Mouse (Mus musculus): ENCODE measurements around the gene Cckbr. TPM values are rescaled to one million over a fixed set of nuclear protein-coding genes. Genes with fewer than 3 reads are reported as not detected.

Cckbr gene
- polyA plus RNA-seq, 1 experiment: not detected

DNA sequence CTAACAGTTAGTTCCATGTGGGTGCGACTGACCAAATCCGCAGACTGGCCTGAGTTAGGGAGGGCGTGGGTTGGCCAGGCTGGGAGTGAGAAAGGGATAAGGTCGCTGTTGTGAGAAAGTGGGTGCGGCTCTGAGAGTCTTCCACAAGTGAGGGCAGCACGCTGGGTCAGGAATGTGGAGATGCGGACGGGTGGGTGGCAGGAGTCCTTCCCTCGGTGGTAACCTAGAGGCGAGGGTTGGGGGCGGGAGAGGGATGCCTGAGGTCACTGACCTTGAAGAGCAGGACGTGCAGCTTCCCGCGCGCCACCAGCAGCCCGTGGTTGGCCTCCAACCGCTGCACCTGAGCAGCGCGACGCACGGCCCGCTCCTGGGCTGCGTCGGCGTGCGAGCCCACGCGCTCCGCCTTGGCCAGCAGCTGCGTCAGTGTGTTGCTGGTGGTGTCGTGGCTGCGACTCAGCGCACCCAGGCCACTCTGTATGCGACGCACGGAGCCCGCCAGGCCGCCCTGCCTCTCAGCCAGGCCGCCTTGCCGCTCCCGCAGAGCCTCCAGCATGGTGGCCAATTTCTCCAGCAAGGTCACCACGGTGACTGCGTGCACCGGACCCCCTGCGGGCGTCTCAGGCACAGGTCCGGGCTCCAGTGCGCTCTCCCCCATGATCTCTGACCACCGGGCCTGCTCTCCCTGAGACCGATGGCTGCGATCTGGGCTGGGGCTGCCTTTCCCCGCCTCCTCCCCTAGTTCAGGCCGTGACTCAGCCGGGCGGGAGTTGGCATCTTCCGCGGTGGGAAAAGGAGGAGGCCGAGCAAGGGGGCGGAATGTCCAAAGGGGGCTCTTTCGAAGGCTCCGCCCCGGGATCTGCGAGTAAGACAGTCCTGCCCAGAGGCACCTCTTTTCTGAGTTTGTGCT lies 56.2 kb downstream of the Cckbr start, which contains the start of gene Cavin3:
Gene Cavin3 (minus strand): TSS at position 796 of the 907 bp plus-strand sequence.
- H3K4me1 ChIP-seq (ENCODE audit: control insufficient read depth, insufficient read depth, low read length): peaks cover 8% of the 10 kb centered on the region; the same call in 1 of the 2 replicates

DNA sequence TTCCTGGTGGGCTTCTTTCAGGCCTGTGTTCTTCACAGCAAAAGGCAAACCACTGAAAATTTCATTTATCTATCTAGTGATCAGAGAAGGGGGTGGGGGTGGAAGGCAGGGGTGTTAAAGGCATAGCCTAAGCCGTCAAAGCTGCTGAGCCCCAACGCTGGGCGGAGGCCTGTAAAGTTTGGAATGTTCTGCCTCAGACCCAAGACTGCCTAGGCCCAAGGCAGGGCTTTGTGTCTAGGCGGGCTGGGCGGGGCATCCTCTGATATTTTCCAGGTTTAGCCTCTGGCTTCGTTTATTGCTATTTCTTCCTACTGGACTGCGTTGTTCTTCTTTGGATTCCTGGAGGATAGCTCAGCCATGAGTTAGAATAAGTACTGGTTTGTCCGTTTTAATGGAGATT lies 56.9 kb downstream of the Cckbr start:
- DNase-seq: no peak
- Histone ChIP-seq H3K4me1 (ENCODE audit: control insufficient read depth, insufficient read depth, low read length) (peaks cover 8% of the 10 kb centered on the region; the same call in 1 of the 2 replicates), H3K4me3 (replicated peaks; ENCODE audit: extremely low read depth, low read depth, low read length) (peak overlapping the region; percentile 10)
- 28% methylated on average over 8 of the region's 8 CpGs for WGBS
- TF ChIP-seq POLR2A (IDR thresholded peaks at IDR 0.05; ENCODE audit: borderline replicate concordance, extremely low read depth, low read depth, low read length) (no peak), CTCF (IDR thresholded peaks at IDR 0.05; ENCODE audit: insufficient read depth, low read length) (no peak)

More for the DNA sequence above, 56.2 kb downstream of the Cckbr start, which contains the start of gene Cavin3:
- H3K4me3 ChIP-seq (replicated peaks; ENCODE audit: extremely low read depth, low read depth, low read length): peak within 1 kb of the TSS; percentile 64
- TF ChIP-seq POLR2A (IDR thresholded peaks at IDR 0.05; ENCODE audit: borderline replicate concordance, extremely low read depth, low read depth, low read length) (peak; percentile 67; the same call in 1 of the 2 replicates), CTCF (IDR thresholded peaks at IDR 0.05; ENCODE audit: insufficient read depth, low read length) (no peak)
- WGBS: 3% methylated on average over 63 of the region's 63 CpGs
- DNase-seq: peak; percentile 66

GRCm38 (mm10) chr7:105485029-105485428 lies 59.5 kb downstream of the Cckbr start:
- no peak for DNase-seq
- Histone ChIP-seq H3K4me3 (replicated peaks; ENCODE audit: extremely low read depth, low read depth, low read length) (no peak overlapping the region), H3K4me1 (ENCODE audit: control insufficient read depth, insufficient read depth, low read length) (peaks cover 8% of the 10 kb centered on the region; the same call in 1 of the 2 replicates)
- WGBS: 77% methylated on average over 5 of the region's 5 CpGs
- TF ChIP-seq POLR2A (IDR thresholded peaks at IDR 0.05; ENCODE audit: borderline replicate concordance, extremely low read depth, low read depth, low read length) (no peak), CTCF (IDR thresholded peaks at IDR 0.05; ENCODE audit: insufficient read depth, low read length) (no peak)

- H3K4me3 ChIP-seq (replicated peaks; ENCODE audit: extremely low read depth, low read depth, low read length): no peak overlapping the region
- TF ChIP-seq CTCF (IDR thresholded peaks at IDR 0.05; ENCODE audit: insufficient read depth, low read length) (no peak), POLR2A (IDR thresholded peaks at IDR 0.05; ENCODE audit: borderline replicate concordance, extremely low read depth, low read depth, low read length) (no peak)
- H3K4me1 ChIP-seq (ENCODE audit: control insufficient read depth, insufficient read depth, low read length): 0 out of 2 replicates have a peak, but pooled peaks cover 3% of the 10 kb centered on the region
- WGBS: 57% methylated on average over 6 of the region's 6 CpGs
- no peak for DNase-seq
Observed at GRCm38 (mm10) chr7:105487104-105487876, 61.8 kb downstream of the Cckbr start.

DNA sequence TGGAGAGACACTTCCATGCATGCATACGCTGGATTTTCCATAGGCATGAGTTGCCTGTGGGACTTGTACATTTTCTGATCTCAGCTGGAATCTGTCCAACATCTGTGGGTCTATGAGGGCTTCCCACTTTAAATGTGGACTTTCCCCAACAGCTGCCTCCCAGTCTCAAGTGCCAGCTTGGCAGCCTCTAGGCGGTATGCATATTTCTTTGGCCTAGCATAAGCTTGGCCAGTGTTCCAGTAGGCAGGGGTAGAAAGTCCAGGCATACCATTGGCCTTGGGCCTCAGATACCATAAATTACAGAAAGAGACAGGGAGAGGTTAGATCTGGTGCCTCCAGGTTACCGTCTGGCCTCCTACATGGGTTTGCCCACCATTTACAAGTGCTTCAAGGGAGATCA lies 72.3 kb downstream of the Cckbr start:
- Histone ChIP-seq H3K4me3 (replicated peaks; ENCODE audit: extremely low read depth, low read depth, low read length) (no peak overlapping the region), H3K4me1 (ENCODE audit: control insufficient read depth, insufficient read depth, low read length) (no peaks in the 10 kb centered on the region)
- 82% methylated on average over 3 of the region's 3 CpGs for WGBS
- no peak for DNase-seq
- TF ChIP-seq POLR2A (IDR thresholded peaks at IDR 0.05; ENCODE audit: borderline replicate concordance, extremely low read depth, low read depth, low read length) (no peak), CTCF (IDR thresholded peaks at IDR 0.05; ENCODE audit: insufficient read depth, low read length) (no peak)

- H3K4me3 ChIP-seq (replicated peaks; ENCODE audit: extremely low read depth, low read depth, low read length): no peak overlapping the region
- no peak for DNase-seq
- no peaks in the 10 kb centered on the region for H3K4me1 ChIP-seq (ENCODE audit: control insufficient read depth, insufficient read depth, low read length)
- TF ChIP-seq CTCF (IDR thresholded peaks at IDR 0.05; ENCODE audit: insufficient read depth, low read length): no peak
- TF ChIP-seq POLR2A (IDR thresholded peaks at IDR 0.05; ENCODE audit: borderline replicate concordance, extremely low read depth, low read depth, low read length): no peak
- 34% methylated on average over 10 of the region's 10 CpGs for WGBS
Observed at GRCm38 (mm10) chr7:105498854-105499492, 73.4 kb downstream of the Cckbr start.

DNA sequence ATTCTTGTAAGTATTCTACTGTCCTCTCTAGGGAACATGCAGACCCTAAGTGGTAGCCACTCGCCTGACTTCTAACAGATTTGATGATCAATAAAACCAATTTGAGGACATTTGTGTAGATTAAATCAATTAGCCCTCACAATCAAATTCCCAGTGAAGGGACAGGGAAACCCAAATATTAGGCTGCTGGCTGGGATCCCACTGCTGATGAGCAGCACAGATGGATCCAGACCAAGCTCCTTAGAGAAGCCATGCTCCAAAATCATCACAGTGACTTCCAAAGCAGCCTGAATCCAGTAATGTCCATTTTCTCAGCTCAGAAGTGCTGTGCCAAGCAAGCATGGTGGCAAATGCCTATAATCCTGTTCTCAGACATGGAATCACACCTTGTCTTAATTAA lies 74.1 kb downstream of the Cckbr start:
- no peak overlapping the region for H3K4me3 ChIP-seq (replicated peaks; ENCODE audit: extremely low read depth, low read depth, low read length)
- H3K4me1 ChIP-seq (ENCODE audit: control insufficient read depth, insufficient read depth, low read length): no peaks in the 10 kb centered on the region
- WGBS: 94% methylated on average over 1 of the region's 1 CpGs
- DNase-seq: no peak
- TF ChIP-seq POLR2A (IDR thresholded peaks at IDR 0.05; ENCODE audit: borderline replicate concordance, extremely low read depth, low read depth, low read length): no peak
- TF ChIP-seq CTCF (IDR thresholded peaks at IDR 0.05; ENCODE audit: insufficient read depth, low read length): no peak

- TF ChIP-seq POLR2A (IDR thresholded peaks at IDR 0.05; ENCODE audit: borderline replicate concordance, extremely low read depth, low read depth, low read length): no peak
- TF ChIP-seq CTCF (IDR thresholded peaks at IDR 0.05; ENCODE audit: insufficient read depth, low read length): no peak
- 63% methylated on average over 4 of the region's 4 CpGs for WGBS
- DNase-seq: no peak
- no peaks in the 10 kb centered on the region for H3K4me1 ChIP-seq (ENCODE audit: control insufficient read depth, insufficient read depth, low read length)
- no peak overlapping the region for H3K4me3 ChIP-seq (replicated peaks; ENCODE audit: extremely low read depth, low read depth, low read length)
Observed at GRCm38 (mm10) chr7:105501984-105502383, 76.5 kb downstream of the Cckbr start.

GRCm38 (mm10) chr7:105507257-105507656 lies 81.7 kb downstream of the Cckbr start:
- no peaks in the 10 kb centered on the region for H3K4me1 ChIP-seq (ENCODE audit: control insufficient read depth, insufficient read depth, low read length)
- WGBS: 73% methylated on average over 4 of the region's 4 CpGs
- no peak for DNase-seq
- H3K4me3 ChIP-seq (replicated peaks; ENCODE audit: extremely low read depth, low read depth, low read length): no peak overlapping the region
- TF ChIP-seq CTCF (IDR thresholded peaks at IDR 0.05; ENCODE audit: insufficient read depth, low read length): no peak
- no peak for TF ChIP-seq POLR2A (IDR thresholded peaks at IDR 0.05; ENCODE audit: borderline replicate concordance, extremely low read depth, low read depth, low read length)

All from lung, adult 2 months (tissue).